21 mouse cellular contexts compared by ENCODE assay signal in genomic region chr5:100976736-100977135, GRCm38 (mm10).
DNase-seq lines count a peak whose midpoint lies in the region; ATAC-seq and TF ChIP-seq lines count a peak whose summit lies in the region.
"Had no signal": no experiment of that assay in that cellular context is flagged by ENCODE, and none has a peak within 500 bp of the region (broad histone marks: within the 10 kb centered on the region; RNA-seq: fewer than 3 reads in every experiment).

No protein-coding gene starts in this region.

- no peaks in the 10 kb centered on the region for H3K27me3 ChIP-seq in kidney, embryonic 15.5 days
- H3K27me3 ChIP-seq in lung, postnatal 0 days (replicated peaks; ENCODE audit: insufficient read depth, low read length): no peaks in the 10 kb centered on the region
- H3K27me3 ChIP-seq: heart, embryonic 15.5 days; liver, embryonic 13.5 days; megakaryocyte, embryonic 14.5 days; neural tube, embryonic 13.5 days had no signal

- H3K4me3 ChIP-seq in kidney, embryonic 15.5 days (replicated peaks): no peak overlapping the region
- no peak overlapping the region for H3K4me3 ChIP-seq in lung, postnatal 0 days (ENCODE audit: low read depth, low read length)
- H3K4me3 ChIP-seq: forebrain, embryonic 10.5 days; heart, embryonic 15.5 days; liver, embryonic 13.5 days; megakaryocyte, embryonic 14.5 days; neural tube, embryonic 13.5 days had no signal

- DNase-seq in heart, adult 11 months: peak; percentile 31
- DNase-seq in heart, postnatal 14 days: no peak
- DNase-seq in retina, embryonic 14.5 days (ENCODE audit: low spot score): peak; percentile 33
- no peak for DNase-seq in retina, postnatal 1 day
- DNase-seq in kidney, postnatal 4 days: peak; percentile 6 to 20
- no peak for DNase-seq in lung, postnatal 0 days (ENCODE audit: low spot score)
- DNase-seq in embryo, embryonic 10 days (ENCODE audit: low spot score): no peak
- DNase-seq: adrenal gland, adult 2 months; gastrocnemius, postnatal 36 days; liver, embryonic 13.5 days; lung, adult 2 months; lung, postnatal 36 days; midbrain, embryonic 14.5 days; thymus, adult 18-20 months had no signal

- H3K4me1 ChIP-seq in kidney, embryonic 15.5 days: no peaks in the 10 kb centered on the region
- H3K4me1 ChIP-seq in lung, postnatal 0 days (ENCODE audit: insufficient read depth, low read depth, low read length): no peaks in the 10 kb centered on the region
- H3K4me1 ChIP-seq: forebrain, embryonic 10.5 days; heart, embryonic 15.5 days; liver, embryonic 13.5 days; megakaryocyte, embryonic 14.5 days had no signal

- intact Hi-C loops in heart, postnatal 14 days (cut with DNase I): no loop called here

- 34% methylated on average over 2 of the region's 2 CpGs for WGBS in kidney, embryonic 15.5 days
- WGBS in lung, postnatal 0 days: 60% methylated on average over 2 of the region's 2 CpGs

- TF ChIP-seq EP300 in lung, postnatal 0 days (IDR thresholded peaks at IDR 0.05): no peak

- no peak for TF ChIP-seq CTCF in lung, postnatal 0 days (IDR thresholded peaks at IDR 0.05)

- H3K36me3 ChIP-seq in kidney, embryonic 15.5 days: no peaks in the 10 kb centered on the region
- no peaks in the 10 kb centered on the region for H3K36me3 ChIP-seq in lung, postnatal 0 days (ENCODE audit: insufficient read depth, low read length)
- H3K36me3 ChIP-seq: forebrain, embryonic 10.5 days; heart, embryonic 15.5 days; liver, embryonic 13.5 days; neural tube, embryonic 13.5 days had no signal

- H3K9me3 ChIP-seq in kidney, embryonic 15.5 days (replicated peaks): no peaks in the 10 kb centered on the region
- H3K9me3 ChIP-seq in lung, postnatal 0 days (ENCODE audit: low read length): no peaks in the 10 kb centered on the region
- H3K9me3 ChIP-seq: forebrain, embryonic 10.5 days; heart, embryonic 15.5 days; liver, embryonic 13.5 days; neural tube, embryonic 13.5 days had no signal

- H3K27ac ChIP-seq in kidney, embryonic 15.5 days: no peak overlapping the region
- H3K27ac ChIP-seq in lung, postnatal 0 days (ENCODE audit: low read length): no peak overlapping the region
- H3K27ac ChIP-seq: forebrain, embryonic 10.5 days; heart, embryonic 15.5 days; liver, embryonic 13.5 days; neural tube, embryonic 13.5 days had no signal

- no peak overlapping the region for H3K9ac ChIP-seq in kidney, embryonic 15.5 days
- no peak overlapping the region for H3K9ac ChIP-seq in lung, postnatal 0 days (replicated peaks; ENCODE audit: low read depth)
- H3K9ac ChIP-seq: heart, embryonic 15.5 days; liver, embryonic 13.5 days; neural tube, embryonic 13.5 days had no signal

- H3K4me2 ChIP-seq in kidney, embryonic 15.5 days: no peak overlapping the region
- no peak overlapping the region for H3K4me2 ChIP-seq in lung, postnatal 0 days (replicated peaks; ENCODE audit: low read depth, low read length)
- H3K4me2 ChIP-seq: heart, embryonic 15.5 days; liver, embryonic 13.5 days; neural tube, embryonic 13.5 days had no signal

- 0 out of 2 replicates have a peak, but pooled peaks have one; percentile 46 for ATAC-seq in kidney, embryonic 15.5 days (replicated peaks; ENCODE audit: low FRiP score)
- ATAC-seq in lung, postnatal 0 days: no peak
- ATAC-seq: hindbrain, embryonic 16.5 days; intestine, embryonic 16.5 days had no signal

Comparison
In these comparisons a context has a peak if more than half of its experiments do, and no peak if none do; other contexts are left out.
1. DNase-seq: peak in heart, adult 11 months (single experiment), retina, embryonic 14.5 days (single experiment) and kidney, postnatal 4 days (2 of 2); none in heart, postnatal 14 days (0 of 2), retina, postnatal 1 day (single experiment), lung, postnatal 0 days (single experiment) and embryo, embryonic 10 days (single experiment).